Mouse (Mus musculus) CD8-positive naive resting alpha-beta T cell, adult 2 months (primary cell): ENCODE data around the gene Foxa2.

Experiments
- DNase-seq, 2 experiments: peaks; one replicate each; pipeline ENCODE4 v3.0.0; 2022; ENCODE audit warnings: low read depth in 2 of 2, low spot score in 2 of 2

The Foxa2 gene

GRCm38 (mm10) chr2:148004554-148005521 is 41.9 kb downstream of the Foxa2 start:
- DNase-seq: no peak

- DNase-seq: no peak
Observed at GRCm38 (mm10) chr2:148003511-148003910, 43.3 kb downstream of the Foxa2 start.

GRCm38 (mm10) chr2:147998206-147998966 is 48.4 kb downstream of the Foxa2 start:
- DNase-seq: no peak

- no peak for DNase-seq
Observed at GRCm38 (mm10) chr2:147996781-147997180, 50.0 kb downstream of the Foxa2 start.

- no peak for DNase-seq
Observed at GRCm38 (mm10) chr2:147993821-147994220, 52.9 kb downstream of the Foxa2 start.

- DNase-seq: no peak
Observed at GRCm38 (mm10) chr2:147992935-147993679, 53.7 kb downstream of the Foxa2 start.
